Mouse (Mus musculus) liver, postnatal 0 days (tissue): ENCODE measurements around the gene Zfp598.

Experiments
- CTCF ChIP-seq: sonication (generic); IDR thresholded peaks from 2 replicates; pipeline ENCODE4 v1.5.1; 2016; ENCODE audit warnings: antibody characterized with exemption, low read depth
- EP300 ChIP-seq: IDR thresholded peaks from 2 replicates; pipeline ENCODE4 v1.6.1; 2016; ENCODE audit warnings: antibody characterized with exemption, low read depth, mild to moderate bottlenecking

DNA sequence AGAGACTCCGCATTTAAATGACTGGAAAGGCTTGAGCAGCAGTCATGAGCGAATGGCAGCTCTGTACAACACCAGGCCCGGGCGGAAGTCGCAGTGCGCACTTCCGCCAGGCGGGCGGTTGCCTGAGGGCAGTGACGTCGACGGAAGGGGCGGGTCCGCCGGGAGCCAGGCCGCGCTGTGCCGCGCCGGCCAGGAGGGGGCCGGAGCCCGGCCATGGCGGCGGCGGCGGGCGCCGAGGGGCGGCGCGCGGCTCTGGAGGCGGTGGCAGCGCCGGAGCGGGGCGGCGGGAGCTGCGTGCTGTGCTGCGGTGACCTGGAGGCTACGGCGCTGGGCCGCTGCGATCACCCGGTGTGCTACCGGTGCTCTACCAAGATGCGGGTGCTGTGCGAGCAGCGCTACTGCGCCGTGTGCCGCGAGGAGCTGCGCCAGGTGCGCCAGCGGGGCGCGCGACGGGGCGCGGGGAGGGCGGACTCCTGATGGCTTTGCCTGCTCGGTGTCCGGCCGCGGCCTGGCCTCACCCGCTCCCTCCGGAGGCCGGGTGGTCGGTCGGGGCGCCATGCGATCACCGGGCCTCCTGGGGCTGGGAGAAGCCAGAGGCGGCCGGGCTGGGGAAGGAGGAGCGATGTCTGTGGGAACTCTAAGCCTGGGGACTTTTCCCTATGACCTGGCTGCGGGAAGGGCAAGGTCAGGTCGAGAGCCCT is at the start of gene Zfp598:
- TF ChIP-seq CTCF = peak; percentile 47
- no peak for TF ChIP-seq EP300
